Mouse (Mus musculus) neural tube, embryonic 11.5 days (tissue): ENCODE results near the gene Tex48. TPM values are rescaled to one million over a fixed set of nuclear protein-coding genes. Genes with fewer than 3 reads are reported as not detected.

Experiments used
- polyA plus RNA-seq: library from polyadenylated mRNA; unstranded; fragments of >200 nt; fragmentation: Nextera tagmentation; extraction: Ambion mirVana; gene quantifications from 2 replicates; pipeline ENCODE4 v1.2.1, GENCODE M21; 2014

Gene Tex48
- polyA plus RNA-seq, 1 experiment from 2014 or later: not detected

Other genes with a start within 250 kb of the Tex48 start
- gene Akna, start 219.1 kb downstream of the Tex48 start, polyA plus RNA-seq: 6.0 and 6.9 TPM in 2 replicates
- 8.0 and 10.5 TPM in 2 replicates for gene Whrn, start 126.4 kb downstream of the Tex48 start, polyA plus RNA-seq
- gene Atp6v1g1, start 77.7 kb downstream of the Tex48 start, polyA plus RNA-seq: 388 and 403 TPM in 2 replicates
- gene Tmem268, start 63.6 kb downstream of the Tex48 start, polyA plus RNA-seq: 5.6 and 6.2 TPM in 2 replicates
- gene Gm11213, start 17.2 kb downstream of the Tex48 start, polyA plus RNA-seq: not detected in 2 replicates
- gene Gm11214, start 41.0 kb upstream of the Tex48 start, polyA plus RNA-seq: not detected in 2 replicates
- gene Tnfsf15, start 122.7 kb upstream of the Tex48 start, polyA plus RNA-seq: not detected in 2 replicates
- 0.08 TPM in 1 of 2 replicates, not detected in the other for gene Tnfsf8, start 238.9 kb upstream of the Tex48 start, polyA plus RNA-seq